Mouse (Mus musculus): ENCODE data around the gene Cdhr3.

GRCm38 (mm10) chr12:32986284-32986683 lies 106.4 kb downstream of the Cdhr3 start:
- TF ChIP-seq GABPA (IDR thresholded peaks at IDR 0.05; ENCODE audit: insufficient replicate concordance, low read depth, low read length) (no peak), UBTF (IDR thresholded peaks at IDR 0.05; ENCODE audit: low read depth, low read length) (no peak), CTCF (conservative IDR thresholded peaks at IDR 0.05 in 1 of 2, IDR thresholded peaks at IDR 0.05 in 1 of 2; ENCODE audit: low read depth in 2 of 2, low read length in 2 of 2) (no peak)

All from CH12.LX (cell line).